ENCODE assay signal across 8 mouse cellular contexts in genomic region chr7:143012230-143012875, GRCm38 (mm10). TPM values are rescaled to one million over a fixed set of nuclear protein-coding genes. Genes with fewer than 3 reads are reported as not detected.
DNase-seq lines count a peak whose midpoint lies in the region; ATAC-seq and TF ChIP-seq lines count a peak whose summit lies in the region.
"Had no signal": no experiment of that assay in that cellular context is flagged by ENCODE, and none has a peak within 500 bp of the region (broad histone marks: within the 10 kb centered on the region; RNA-seq: fewer than 3 reads in every experiment).

No protein-coding gene starts in this region.

- H3K27ac ChIP-seq in heart, postnatal 0 days (ENCODE audit: low read depth) = no peak overlapping the region
- H3K27ac ChIP-seq in midbrain, embryonic 14.5 days (replicated peaks; ENCODE audit: low read depth, low read length) = no peak overlapping the region
- no peak overlapping the region; the same call in 1 of the 2 replicates for H3K27ac ChIP-seq in midbrain, embryonic 10.5 days (replicated peaks)
- peak overlapping the region; percentile 48; the same call in 1 of the 2 replicates for H3K27ac ChIP-seq in neural tube, embryonic 15.5 days (replicated peaks)

- no peaks in the 10 kb centered on the region for H3K9me3 ChIP-seq in heart, postnatal 0 days (replicated peaks; ENCODE audit: control insufficient read depth, low read length)
- H3K9me3 ChIP-seq in midbrain, embryonic 14.5 days (ENCODE audit: control insufficient read depth, low read length) = no peaks in the 10 kb centered on the region
- no peaks in the 10 kb centered on the region for H3K9me3 ChIP-seq in midbrain, embryonic 10.5 days (replicated peaks)
- H3K9me3 ChIP-seq in neural tube, embryonic 15.5 days (replicated peaks) = no peaks in the 10 kb centered on the region

- peak; percentile 43 for DNase-seq in heart, postnatal 0 days (ENCODE audit: low spot score)
- DNase-seq in heart, adult 8-10 months (ENCODE audit: low spot score) = no peak
- peak; percentile 70 for DNase-seq in midbrain, embryonic 14.5 days
- no peak for DNase-seq in midbrain, embryonic 10.5 days (ENCODE audit: low spot score)
- DNase-seq in adrenal gland, postnatal 36 days = peak; percentile 68 to 73
- no peak for DNase-seq in spleen, postnatal 4 days (ENCODE audit: low spot score in 2 of 2)
- DNase-seq: layer of hippocampus, adult 9-11 months had no signal

- 43% methylated on average over 5 of the region's 5 CpGs for WGBS in heart, postnatal 0 days
- 46% methylated on average over 5 of the region's 5 CpGs for WGBS in midbrain, embryonic 14.5 days
- 92% methylated on average over 5 of the region's 5 CpGs for WGBS in midbrain, embryonic 10.5 days
- 45% methylated on average over 5 of the region's 5 CpGs for WGBS in neural tube, embryonic 15.5 days

- no peak for TF ChIP-seq CTCF in heart, postnatal 0 days (IDR thresholded peaks at IDR 0.05; ENCODE audit: low read depth)

- H3K4me1 ChIP-seq in heart, postnatal 0 days (ENCODE audit: control insufficient read depth, insufficient read depth) = peaks cover 81% of the 10 kb centered on the region
- H3K4me1 ChIP-seq in midbrain, embryonic 14.5 days (ENCODE audit: control insufficient read depth, insufficient read depth, low read length) = peaks cover 29% of the 10 kb centered on the region
- peaks cover 38% of the 10 kb centered on the region for H3K4me1 ChIP-seq in midbrain, embryonic 10.5 days
- peaks cover 64% of the 10 kb centered on the region for H3K4me1 ChIP-seq in neural tube, embryonic 15.5 days

- TF ChIP-seq EP300 in heart, postnatal 0 days (IDR thresholded peaks at IDR 0.05; ENCODE audit: low read depth) = no peak

- no peaks in the 10 kb centered on the region for H3K36me3 ChIP-seq in heart, postnatal 0 days (replicated peaks; ENCODE audit: control insufficient read depth, insufficient read depth, low read length)
- H3K36me3 ChIP-seq in midbrain, embryonic 14.5 days (ENCODE audit: control insufficient read depth, insufficient read depth, low read length) = no peaks in the 10 kb centered on the region
- no peaks in the 10 kb centered on the region for H3K36me3 ChIP-seq in midbrain, embryonic 10.5 days
- no peaks in the 10 kb centered on the region for H3K36me3 ChIP-seq in neural tube, embryonic 15.5 days

- H3K9ac ChIP-seq in heart, postnatal 0 days (replicated peaks; ENCODE audit: low read depth, low read length) = no peak overlapping the region
- no peak overlapping the region for H3K9ac ChIP-seq in midbrain, embryonic 14.5 days (replicated peaks; ENCODE audit: low read length)
- no peak overlapping the region for H3K9ac ChIP-seq in neural tube, embryonic 15.5 days (replicated peaks)

- no peak overlapping the region for H3K4me2 ChIP-seq in heart, postnatal 0 days (ENCODE audit: low read depth, low read length)
- no peak overlapping the region for H3K4me2 ChIP-seq in midbrain, embryonic 14.5 days (ENCODE audit: low read length)
- H3K4me2 ChIP-seq in neural tube, embryonic 15.5 days = no peak overlapping the region

- no peak for ATAC-seq in heart, postnatal 0 days (ENCODE audit: insufficient read depth, low read depth)
- no peak; the same call in 1 of the 2 replicates for ATAC-seq in midbrain, embryonic 14.5 days (ENCODE audit: low FRiP score, low TSS enrichment)
- ATAC-seq in neural tube, embryonic 15.5 days (ENCODE audit: low FRiP score) = no peak

- no peaks in the 10 kb centered on the region for H3K27me3 ChIP-seq in heart, postnatal 0 days (ENCODE audit: control insufficient read depth, insufficient read depth, low read length)
- no peaks in the 10 kb centered on the region for H3K27me3 ChIP-seq in midbrain, embryonic 14.5 days (ENCODE audit: control insufficient read depth, insufficient read depth, low read length)
- H3K27me3 ChIP-seq in midbrain, embryonic 10.5 days (ENCODE audit: low read depth, poor library complexity, severe bottlenecking) = no peaks in the 10 kb centered on the region; the same call in 1 of the 2 replicates
- H3K27me3 ChIP-seq in neural tube, embryonic 15.5 days (replicated peaks) = no peaks in the 10 kb centered on the region

- no peak overlapping the region for H3K4me3 ChIP-seq in heart, postnatal 0 days (ENCODE audit: low read depth, low read length)
- H3K4me3 ChIP-seq in midbrain, embryonic 14.5 days (replicated peaks; ENCODE audit: low read depth, low read length) = no peak overlapping the region
- no peak overlapping the region for H3K4me3 ChIP-seq in midbrain, embryonic 10.5 days
- H3K4me3 ChIP-seq in neural tube, embryonic 15.5 days (replicated peaks) = no peak overlapping the region

RNA-seq across cellular contexts. Expression of gene Tspan32, which starts 7.5 kb away (rescaled TPM):
- 0.46 and 0.50 TPM in 2 replicates for total RNA-seq in heart, postnatal 0 days (2014; rRNA removed; ENCODE audit: low replicate concordance)
- 1.1 and 1.7 TPM in 2 replicates for polyA plus RNA-seq in heart, postnatal 0 days (2015; fragmentation: Nextera tagmentation; extraction: Ambion mirVana)
- total RNA-seq in heart, adult 8-10 months (2022) = 1 to 10 TPM in 1 of 4 experiments, under 1 TPM in 3; 0.27 to 2.8 (median 0.52) TPM
- 0.27 and 0.57 TPM in 2 replicates for polyA plus RNA-seq in midbrain, embryonic 14.5 days (2014; fragmentation: Nextera tagmentation; extraction: Ambion mirVana)
- polyA plus RNA-seq in midbrain, embryonic 10.5 days (2016; fragmentation: Nextera tagmentation; extraction: Ambion mirVana) = 4.7 and 6.0 TPM in 2 replicates
- under 1 TPM; 0.59 to 0.63 TPM for total RNA-seq in adrenal gland, postnatal 36 days (2021)
- 0.51 and 1.4 TPM in 2 replicates for polyA plus RNA-seq in neural tube, embryonic 15.5 days (2015; fragmentation: Nextera tagmentation; extraction: Ambion mirVana)

RNA-seq across cellular contexts. Expression of gene Cd81, which starts 40.2 kb away (rescaled TPM):
- total RNA-seq in heart, postnatal 0 days (2014; rRNA removed; ENCODE audit: low replicate concordance) = 1,221 and 1,316 TPM in 2 replicates
- 793 and 811 TPM in 2 replicates for polyA plus RNA-seq in heart, postnatal 0 days (2015; fragmentation: Nextera tagmentation; extraction: Ambion mirVana)
- 100 to 1,000 TPM; 397 to 430 (median 418) TPM for total RNA-seq in heart, adult 8-10 months (2022)
- polyA plus RNA-seq in midbrain, embryonic 14.5 days (2014; fragmentation: Nextera tagmentation; extraction: Ambion mirVana) = 316 and 322 TPM in 2 replicates
- 267 and 279 TPM in 2 replicates for polyA plus RNA-seq in midbrain, embryonic 10.5 days (2016; fragmentation: Nextera tagmentation; extraction: Ambion mirVana)
- 100 to 1,000 TPM; 689 to 765 TPM for total RNA-seq in adrenal gland, postnatal 36 days (2021)
- polyA plus RNA-seq in neural tube, embryonic 15.5 days (2015; fragmentation: Nextera tagmentation; extraction: Ambion mirVana) = 493 and 522 TPM in 2 replicates

RNA-seq across cellular contexts. Expression of gene Ascl2, which starts 43.3 kb away (rescaled TPM):
- total RNA-seq in heart, postnatal 0 days (2014; rRNA removed; ENCODE audit: low replicate concordance) = not detected in 2 replicates
- not detected in 2 replicates for polyA plus RNA-seq in heart, postnatal 0 days (2015; fragmentation: Nextera tagmentation; extraction: Ambion mirVana)
- total RNA-seq in heart, adult 8-10 months (2022) = not detected
- 0.47 and 0.61 TPM in 2 replicates for polyA plus RNA-seq in midbrain, embryonic 14.5 days (2014; fragmentation: Nextera tagmentation; extraction: Ambion mirVana)
- 0.70 and 1.3 TPM in 2 replicates for polyA plus RNA-seq in midbrain, embryonic 10.5 days (2016; fragmentation: Nextera tagmentation; extraction: Ambion mirVana)
- total RNA-seq in adrenal gland, postnatal 36 days (2021) = under 1 TPM in 1 of 2 experiments, not detected in 1; 0.46 TPM
- 0.58 and 1.5 TPM in 2 replicates for polyA plus RNA-seq in neural tube, embryonic 15.5 days (2015; fragmentation: Nextera tagmentation; extraction: Ambion mirVana)

RNA-seq across cellular contexts. Expression of gene Tssc4, which starts 56.7 kb away (rescaled TPM):
- total RNA-seq in heart, postnatal 0 days (2014; rRNA removed; ENCODE audit: low replicate concordance) = 61.9 and 71.7 TPM in 2 replicates
- 33.7 and 34.0 TPM in 2 replicates for polyA plus RNA-seq in heart, postnatal 0 days (2015; fragmentation: Nextera tagmentation; extraction: Ambion mirVana)
- 10 to 100 TPM; 13.6 to 15.2 (median 14.3) TPM for total RNA-seq in heart, adult 8-10 months (2022)
- 70.4 and 102 TPM in 2 replicates for polyA plus RNA-seq in midbrain, embryonic 14.5 days (2014; fragmentation: Nextera tagmentation; extraction: Ambion mirVana)
- 136 and 142 TPM in 2 replicates for polyA plus RNA-seq in midbrain, embryonic 10.5 days (2016; fragmentation: Nextera tagmentation; extraction: Ambion mirVana)
- total RNA-seq in adrenal gland, postnatal 36 days (2021) = 10 to 100 TPM; 32.4 to 33.3 TPM
- polyA plus RNA-seq in neural tube, embryonic 15.5 days (2015; fragmentation: Nextera tagmentation; extraction: Ambion mirVana) = 92.9 and 94.5 TPM in 2 replicates

Comparison
In these comparisons a context has a peak if more than half of its experiments do, and no peak if none do; other contexts are left out.
1. DNase-seq: peak in heart, postnatal 0 days (single experiment), midbrain, embryonic 14.5 days (single experiment) and adrenal gland, postnatal 36 days (2 of 2); none in heart, adult 8-10 months (single experiment), midbrain, embryonic 10.5 days (single experiment) and spleen, postnatal 4 days (0 of 2).